Mouse (Mus musculus) stomach, postnatal 0 days (tissue): ENCODE data around the gene Mt4. TPM values are rescaled to one million over a fixed set of nuclear protein-coding genes. Genes with fewer than 3 reads are reported as not detected.

Source experiments
- ATAC-seq: fragments of 200-750 bp; cut with Nextera tagmentation; 2 replicates; pipeline ENCODE4 v1.8.0; 2017; ENCODE audit not compliant: low FRiP score, low TSS enrichment
- DNase-seq: peaks from one replicate; pipeline ENCODE4 v3.0.0-alpha.2; 2016; ENCODE audit warnings: low spot score
- H3K27ac ChIP-seq: fragments of 300-500 bp; sonication (generic); replicated peaks from 2 replicates; pipeline ENCODE4 v1.5.1; 2014; ENCODE audit warnings: mild to moderate bottlenecking, control low read depth
- H3K27me3 ChIP-seq: fragments of 300-500 bp; sonication (generic); 2 replicates; pipeline ENCODE4 v1.6.1; 2014; ENCODE audit warnings: low read length; ENCODE audit not compliant: control insufficient read depth, insufficient read depth
- H3K36me3 ChIP-seq: fragments of 300-500 bp; sonication (generic); 2 replicates; pipeline ENCODE4 v1.6.1; 2014; ENCODE audit warnings: low read length, mixed read lengths; ENCODE audit not compliant: control insufficient read depth, insufficient read depth
- H3K4me1 ChIP-seq: fragments of 300-500 bp; sonication (generic); replicated peaks from 2 replicates; pipeline ENCODE4 v1.6.1; 2014; ENCODE audit warnings: antibody characterized with exemption; ENCODE audit not compliant: control insufficient read depth, insufficient read depth
- H3K4me2 ChIP-seq: fragments of 300-500 bp; sonication (generic); replicated peaks from 2 replicates; pipeline ENCODE4 v1.6.1; 2014; ENCODE audit warnings: low read depth, mild to moderate bottlenecking, control low read depth, moderate library complexity
- H3K4me3 ChIP-seq: fragments of 300-500 bp; sonication (generic); 2 replicates; pipeline ENCODE4 v1.5.1; 2014; ENCODE audit warnings: low read depth, low read length, control low read depth
- H3K9ac ChIP-seq: fragments of 300-500 bp; sonication (generic); 2 replicates; pipeline ENCODE4 v1.6.1; 2014; ENCODE audit warnings: mild to moderate bottlenecking, low read length, control low read depth, mixed read lengths
- H3K9me3 ChIP-seq: fragments of 300-500 bp; sonication (generic); 2 replicates; pipeline ENCODE4 v1.6.1; 2016; ENCODE audit warnings: low read length; ENCODE audit not compliant: control insufficient read depth
- CTCF ChIP-seq: IDR thresholded peaks from 2 replicates; pipeline ENCODE4 v1.5.1; 2016; ENCODE audit warnings: antibody characterized with exemption, low read depth, mild to moderate bottlenecking, moderate library complexity
- EP300 ChIP-seq: optimal IDR thresholded peaks from 2 replicates; pipeline ENCODE3; 2016; ENCODE audit warnings: antibody characterized with exemption
- WGBS: fragments of 180-500 bp; shearing (Covaris S2); extraction: QIAGEN DNeasy Blood & Tissue Kit; methylation state at CpG from one replicate; pipeline ENCODE4 v1.1.7; 2014; 5-methylcytosine and 5-hydroxymethylcytosine counted together
- polyA plus RNA-seq: library from polyadenylated mRNA; unstranded; fragments of >200 nt; fragmentation: Nextera tagmentation; extraction: Ambion mirVana; gene quantifications from 2 replicates; pipeline ENCODE4 v1.2.1, GENCODE M21; 2015

The Mt4 gene
- polyA plus RNA-seq, 1 experiment from 2014 or later = 79.7 TPM

DNA sequence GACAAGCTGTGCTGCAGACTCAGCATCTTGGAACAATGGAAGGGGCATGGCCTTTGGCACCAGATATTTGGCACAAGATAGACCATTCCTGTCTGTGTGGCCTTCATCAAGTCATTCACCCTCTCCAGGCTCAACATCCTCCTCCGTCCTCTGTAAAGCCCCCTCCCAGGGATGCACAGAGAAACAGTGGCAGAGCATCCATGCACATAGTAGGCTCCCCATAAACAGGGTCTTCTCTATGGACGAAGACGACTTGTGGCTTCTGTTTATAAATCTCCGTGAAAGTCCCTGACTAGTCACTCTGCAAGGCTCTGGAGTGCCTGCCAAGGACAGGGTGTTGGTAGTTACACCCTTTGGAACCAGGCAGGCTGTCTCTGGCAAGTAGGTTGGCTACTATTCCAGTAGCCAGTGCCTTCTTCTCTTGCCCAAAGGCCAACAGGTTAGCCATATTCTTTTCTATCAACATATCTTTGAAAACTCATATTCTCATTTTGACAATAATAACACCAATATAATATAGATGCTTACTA is 3.3 kb downstream of the Mt4 start:
- Histone ChIP-seq H3K4me1 (no peaks in the 10 kb centered on the region), H3K4me3 (no peak overlapping the region), H3K4me2 (no peak overlapping the region), H3K27me3 (no peaks in the 10 kb centered on the region), H3K36me3 (no peaks in the 10 kb centered on the region), H3K9me3 (no peaks in the 10 kb centered on the region), H3K9ac (no peak overlapping the region), H3K27ac (no peak overlapping the region)
- ATAC-seq (no peak), DNase-seq (no peak)
- TF ChIP-seq EP300 = no peak
- no peak for TF ChIP-seq CTCF
- 73% methylated on average over 4 of the region's 4 CpGs for WGBS

DNA sequence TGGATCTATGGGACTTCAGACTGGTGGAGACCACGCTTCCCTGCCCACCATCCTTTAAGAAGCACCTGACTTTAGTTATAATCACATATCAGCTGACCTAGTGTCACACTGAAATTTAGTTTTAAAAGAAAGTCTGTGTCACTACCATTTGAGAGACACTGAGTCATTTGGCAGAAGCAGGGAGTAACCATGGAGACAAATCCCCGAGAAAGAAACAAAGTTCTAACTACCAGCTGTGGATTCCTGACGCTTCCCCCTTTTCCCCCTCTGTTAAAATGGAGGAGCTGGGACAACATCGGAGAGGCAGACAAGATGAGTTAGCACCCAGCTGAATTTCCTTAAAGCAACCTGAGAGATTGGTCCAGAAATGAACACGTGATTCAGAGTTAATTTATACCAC is 11.2 kb downstream of the Mt4 start:
- DNase-seq = no peak
- H3K27ac ChIP-seq = no peak overlapping the region

DNA sequence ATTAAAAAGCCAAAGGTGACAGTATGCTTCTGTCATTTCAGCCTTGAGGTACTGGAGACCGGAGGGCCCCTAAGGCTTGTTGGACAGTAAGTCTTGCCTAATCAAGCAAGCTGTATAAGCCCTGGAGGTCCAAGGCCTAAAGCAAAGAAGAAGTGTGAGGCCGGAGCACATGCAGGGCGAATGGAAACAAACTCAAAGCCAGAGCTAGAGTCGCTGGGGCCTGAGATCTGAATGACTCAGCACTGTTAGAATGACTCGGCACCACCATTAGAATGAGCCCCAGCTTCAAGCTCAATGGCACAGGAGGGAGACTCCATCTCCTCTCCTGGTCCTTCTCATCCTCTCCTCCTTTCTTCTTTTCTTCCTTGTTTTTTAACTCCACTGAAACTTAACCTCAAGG is 13.9 kb downstream of the Mt4 start:
- no peak overlapping the region for H3K9ac ChIP-seq
- H3K27ac ChIP-seq = no peak overlapping the region
- DNase-seq (no peak), ATAC-seq (no peak)
- H3K36me3 ChIP-seq = no peaks in the 10 kb centered on the region
- no peaks in the 10 kb centered on the region for H3K27me3 ChIP-seq
- H3K4me3 ChIP-seq = no peak overlapping the region
- WGBS = 87% methylated on average over 5 of the region's 5 CpGs
- H3K4me1 ChIP-seq = no peaks in the 10 kb centered on the region
- no peaks in the 10 kb centered on the region for H3K9me3 ChIP-seq
- TF ChIP-seq CTCF = no peak
- no peak for TF ChIP-seq EP300
- no peak overlapping the region for H3K4me2 ChIP-seq

More for the DNA sequence above, 11.2 kb downstream of the Mt4 start:
- WGBS = 25% methylated on average over 5 of the region's 5 CpGs
- Histone ChIP-seq H3K4me3 (no peak overlapping the region), H3K27me3 (no peaks in the 10 kb centered on the region), H3K9me3 (no peaks in the 10 kb centered on the region), H3K36me3 (no peaks in the 10 kb centered on the region), H3K9ac (no peak overlapping the region), H3K4me1 (no peaks in the 10 kb centered on the region), H3K4me2 (no peak overlapping the region)
- TF ChIP-seq EP300 = no peak
- TF ChIP-seq CTCF = no peak
- ATAC-seq = no peak

DNA sequence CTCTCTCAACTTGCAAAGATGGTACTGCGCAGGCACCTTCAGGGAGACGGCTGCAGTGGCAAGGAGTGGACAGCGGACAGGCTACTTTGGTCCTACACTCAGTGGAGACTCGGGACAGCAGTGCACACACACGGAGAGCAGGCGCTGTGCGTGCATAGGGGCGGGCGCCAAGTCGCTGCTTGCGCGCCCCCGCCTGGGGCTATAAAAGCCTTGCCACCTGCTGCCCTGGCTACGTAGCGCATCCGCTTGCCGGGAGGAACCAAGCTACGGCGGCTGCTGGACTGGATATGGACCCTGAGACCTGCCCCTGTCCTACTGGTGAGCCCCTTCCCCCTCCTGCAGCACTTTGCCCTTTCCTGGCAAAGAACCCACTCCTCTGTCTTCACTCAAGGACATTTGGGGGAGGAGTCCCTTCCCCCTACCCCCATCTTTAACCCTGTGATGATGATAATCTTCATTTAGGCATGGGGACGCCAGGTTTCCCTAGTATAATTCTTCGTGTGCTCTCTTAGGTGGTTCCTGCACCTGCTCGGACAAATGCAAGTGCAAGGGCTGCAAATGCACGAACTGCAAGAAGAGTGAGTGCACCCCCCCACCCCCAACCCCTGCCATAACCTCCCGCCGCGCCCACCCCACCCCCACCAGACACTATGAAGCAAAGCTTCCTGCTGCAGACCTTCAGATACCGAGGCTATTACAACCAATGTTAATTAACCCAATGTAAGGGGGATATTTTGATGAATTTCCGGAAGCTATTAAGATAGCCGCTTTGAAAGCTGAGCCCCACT is 15.7 kb downstream of the Mt4 start, which contains the start of gene Mt3:
TSS of gene Mt3 (plus strand) at position 95 of the 788 bp plus-strand sequence.
- H3K36me3 ChIP-seq = no peaks in the 10 kb centered on the region
- H3K27me3 ChIP-seq = no peaks in the 10 kb centered on the region
- TF ChIP-seq EP300 = no peak
- peak; percentile 60 for TF ChIP-seq CTCF
- H3K4me2 ChIP-seq = peak within 1 kb of the TSS; percentile 51
- DNase-seq = peak; percentile 66
- H3K9ac ChIP-seq = no peak within 1 kb of the TSS
- H3K4me3 ChIP-seq = peak within 1 kb of the TSS; percentile 19
- peak; percentile 43 for ATAC-seq
- WGBS = 6% methylated on average over 29 of the region's 29 CpGs
- no peak within 1 kb of the TSS for H3K27ac ChIP-seq
- no peaks in the 10 kb centered on the region for H3K4me1 ChIP-seq
- H3K9me3 ChIP-seq = no peaks in the 10 kb centered on the region

DNA sequence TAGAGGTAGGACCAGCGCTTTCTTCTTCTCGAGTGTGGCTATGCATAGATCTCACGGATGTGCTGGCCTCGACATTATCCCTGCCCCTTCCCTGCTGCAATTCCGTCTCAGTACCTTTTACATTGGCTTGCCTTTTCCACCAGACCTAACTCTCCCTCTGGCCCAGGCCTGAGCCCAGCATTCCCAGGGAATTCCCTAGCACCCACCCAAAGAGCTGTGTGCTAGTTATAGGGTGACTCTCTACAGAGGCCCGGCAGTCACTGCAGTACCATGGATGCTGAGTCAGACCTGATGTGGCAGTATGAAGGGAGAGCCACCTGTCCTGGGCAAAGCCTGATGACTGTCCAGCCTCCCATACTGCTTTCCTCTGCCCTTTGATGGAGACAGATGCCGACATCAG is 16.5 kb downstream of the Mt4 start:
- no peak for ATAC-seq
- no peak for DNase-seq
- Histone ChIP-seq H3K27ac (no peak overlapping the region), H3K27me3 (no peaks in the 10 kb centered on the region), H3K4me2 (no peak overlapping the region), H3K9me3 (no peaks in the 10 kb centered on the region), H3K4me3 (no peak overlapping the region), H3K36me3 (no peaks in the 10 kb centered on the region), H3K9ac (no peak overlapping the region), H3K4me1 (no peaks in the 10 kb centered on the region)
- WGBS = 49% methylated on average over 7 of the region's 7 CpGs
- TF ChIP-seq EP300 (no peak), CTCF (no peak)

DNA sequence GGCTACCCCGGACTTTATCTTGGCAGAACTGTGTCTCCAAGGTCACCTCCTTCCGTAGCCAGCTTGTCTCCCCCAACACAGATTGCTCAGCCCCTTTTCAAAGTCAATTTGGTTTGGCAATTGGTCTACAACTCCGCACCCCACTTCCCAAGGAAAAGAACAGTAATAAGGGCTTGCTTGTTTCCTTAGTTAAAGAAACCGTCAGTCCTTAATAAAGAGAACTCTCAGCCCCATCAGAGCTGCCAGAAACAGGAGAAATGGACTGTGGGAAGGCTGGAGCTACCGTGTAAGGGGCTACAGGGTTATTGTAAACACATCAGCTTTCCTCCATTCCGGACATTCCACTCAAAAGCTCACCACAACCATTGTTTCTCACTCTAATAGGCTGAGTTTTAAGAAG is 17.5 kb downstream of the Mt4 start:
- 38% methylated on average over 6 of the region's 6 CpGs for WGBS
- TF ChIP-seq EP300 (no peak), CTCF (no peak)
- H3K27me3 ChIP-seq = no peaks in the 10 kb centered on the region
- H3K4me2 ChIP-seq = no peak overlapping the region
- H3K9ac ChIP-seq = no peak overlapping the region
- no peaks in the 10 kb centered on the region for H3K4me1 ChIP-seq
- no peaks in the 10 kb centered on the region for H3K9me3 ChIP-seq
- H3K36me3 ChIP-seq = no peaks in the 10 kb centered on the region
- no peak overlapping the region for H3K4me3 ChIP-seq
- no peak for ATAC-seq
- no peak for DNase-seq
- no peak overlapping the region for H3K27ac ChIP-seq
